Mouse (Mus musculus): ENCODE measurements at regions not wholly inside any gene's neighbourhood (a gene's known extent, or its start where the extent isn't known, plus 50 kb on each side); places are given as distances from the start of the nearest gene placed in this dataset.
A peak's percentile ranks its signal among the peaks of the same experiment; 100 is the strongest.

DNA sequence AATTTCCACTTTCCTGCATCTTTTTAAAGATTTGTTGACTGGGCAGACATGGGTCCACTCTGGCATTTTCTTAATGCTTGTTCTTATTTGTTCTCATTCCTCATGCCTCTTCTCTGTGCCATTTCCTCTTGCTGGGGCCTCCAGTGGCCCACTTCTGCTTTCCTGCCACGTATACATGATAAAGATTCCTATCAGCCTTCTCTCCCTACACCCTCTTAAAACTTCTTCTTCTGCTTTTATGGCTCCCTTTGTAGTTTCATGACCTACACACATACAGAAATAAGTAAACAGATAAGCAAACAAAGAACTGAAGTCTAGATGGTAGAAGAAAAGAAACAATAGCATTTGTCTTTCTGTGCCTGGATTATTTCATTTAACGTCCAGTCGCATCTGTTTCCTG lies 110.9 kb upstream of the Tab2 start:
- Histone ChIP-seq H3K9ac (no peak overlapping the region), H3K4me2 (replicated peaks) (no peak overlapping the region), H3K36me3 (no peaks in the 10 kb centered on the region), H3K4me3 (replicated peaks) (no peak overlapping the region), H3K27me3 (replicated peaks) (no peaks in the 10 kb centered on the region), H3K27ac (no peak overlapping the region), H3K9me3 (no peaks in the 10 kb centered on the region), H3K4me1 (replicated peaks) (no peaks in the 10 kb centered on the region)
- WGBS = 54% methylated on average over 3 of the region's 3 CpGs
- ATAC-seq = no peak

- WGBS = 80% methylated on average over 8 of the region's 8 CpGs
- H3K36me3 ChIP-seq = no peaks in the 10 kb centered on the region
Observed at GRCm38 (mm10) chr10:8065746-8066145, 109.7 kb upstream of the Tab2 start.

DNA sequence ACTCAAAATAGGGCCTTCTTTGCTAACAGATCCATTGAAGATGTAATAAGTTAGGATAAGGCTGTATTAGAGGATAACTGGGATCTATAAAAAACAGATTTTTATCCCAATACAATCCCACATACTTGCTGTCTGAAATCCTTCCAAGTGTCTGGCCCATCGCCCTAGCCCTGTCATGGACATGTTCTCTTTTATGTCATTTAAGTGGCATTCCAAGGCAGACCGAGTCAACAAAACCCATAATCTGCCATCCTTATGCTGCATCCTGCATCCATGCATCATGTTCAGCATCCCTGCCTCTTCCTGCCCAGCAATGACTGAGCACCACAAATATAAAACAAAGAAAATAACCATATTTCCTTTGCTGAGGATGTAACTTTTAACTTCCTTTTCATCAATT lies 108.3 kb upstream of the Tab2 start:
- H3K4me2 ChIP-seq (replicated peaks) = no peak overlapping the region
- H3K9me3 ChIP-seq = no peaks in the 10 kb centered on the region
- ATAC-seq = no peak
- no peaks in the 10 kb centered on the region for H3K36me3 ChIP-seq
- no peaks in the 10 kb centered on the region for H3K27me3 ChIP-seq (replicated peaks)
- H3K9ac ChIP-seq = no peak overlapping the region
- H3K27ac ChIP-seq = no peak overlapping the region
- H3K4me3 ChIP-seq (replicated peaks) = no peak overlapping the region
- WGBS = 88% methylated on average over 2 of the region's 2 CpGs
- H3K4me1 ChIP-seq (replicated peaks) = no peaks in the 10 kb centered on the region

More at GRCm38 (mm10) chr10:8065746-8066145, 109.7 kb upstream of the Tab2 start:
- H3K9ac ChIP-seq = no peak overlapping the region
- 0 out of 2 replicates have a peak overlapping the region, but pooled peaks have one; percentile 17 for H3K27ac ChIP-seq
- H3K27me3 ChIP-seq (replicated peaks) = no peaks in the 10 kb centered on the region
- H3K4me2 ChIP-seq (replicated peaks) = no peak overlapping the region
- H3K4me3 ChIP-seq (replicated peaks) = no peak overlapping the region
- H3K9me3 ChIP-seq = no peaks in the 10 kb centered on the region
- H3K4me1 ChIP-seq (replicated peaks) = no peaks in the 10 kb centered on the region
- ATAC-seq = peak; percentile 41; the same call in 1 of the 2 replicates

- H3K4me3 ChIP-seq (replicated peaks) = no peak overlapping the region
- H3K4me2 ChIP-seq (replicated peaks) = no peak overlapping the region
- H3K9ac ChIP-seq = no peak overlapping the region
- no peaks in the 10 kb centered on the region for H3K27me3 ChIP-seq (replicated peaks)
- H3K36me3 ChIP-seq = no peaks in the 10 kb centered on the region
- H3K4me1 ChIP-seq (replicated peaks) = no peaks in the 10 kb centered on the region
- H3K27ac ChIP-seq = no peak overlapping the region
- ATAC-seq = no peak
- no peaks in the 10 kb centered on the region for H3K9me3 ChIP-seq
- WGBS = 82% methylated on average over 5 of the region's 5 CpGs
Observed at GRCm38 (mm10) chr10:8063458-8064090, 107.5 kb upstream of the Tab2 start.

DNA sequence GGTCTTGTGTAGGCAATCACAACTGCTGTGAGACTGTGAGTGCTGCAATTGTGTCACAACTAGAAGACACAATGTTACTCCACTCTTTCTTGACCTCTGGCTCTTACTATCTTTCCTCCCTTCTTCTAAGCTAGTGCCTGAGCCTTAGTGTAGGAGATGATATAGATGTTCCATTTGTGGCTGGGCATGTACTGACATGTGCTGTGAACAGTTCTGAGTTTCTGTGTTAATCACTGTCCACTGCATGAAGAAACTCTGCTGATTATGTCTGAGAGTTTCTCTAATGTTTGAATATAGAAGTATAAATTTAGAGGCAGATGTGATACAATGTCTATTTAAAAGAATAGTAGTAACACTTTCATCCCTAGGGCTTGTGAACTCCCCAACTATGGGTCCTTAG lies 105.0 kb upstream of the Tab2 start:
- H3K36me3 ChIP-seq = no peaks in the 10 kb centered on the region
- no peak overlapping the region for H3K4me2 ChIP-seq (replicated peaks)
- H3K9me3 ChIP-seq = no peaks in the 10 kb centered on the region
- ATAC-seq = no peak
- no peak overlapping the region for H3K9ac ChIP-seq
- H3K27ac ChIP-seq = no peak overlapping the region
- H3K27me3 ChIP-seq (replicated peaks) = no peaks in the 10 kb centered on the region
- H3K4me3 ChIP-seq (replicated peaks) = no peak overlapping the region
- no peaks in the 10 kb centered on the region for H3K4me1 ChIP-seq (replicated peaks)

- H3K27me3 ChIP-seq (replicated peaks) = no peaks in the 10 kb centered on the region
- WGBS = 77% methylated on average over 1 of the region's 1 CpGs
- no peak overlapping the region for H3K9ac ChIP-seq
- H3K4me2 ChIP-seq (replicated peaks) = no peak overlapping the region
- no peak for ATAC-seq
- no peaks in the 10 kb centered on the region for H3K4me1 ChIP-seq (replicated peaks)
- no peak overlapping the region for H3K27ac ChIP-seq
- H3K36me3 ChIP-seq = no peaks in the 10 kb centered on the region
- H3K4me3 ChIP-seq (replicated peaks) = no peak overlapping the region
- H3K9me3 ChIP-seq = no peaks in the 10 kb centered on the region
Observed at GRCm38 (mm10) chr10:8059769-8060168, 103.7 kb upstream of the Tab2 start.

- Histone ChIP-seq H3K9me3 (no peaks in the 10 kb centered on the region), H3K36me3 (no peaks in the 10 kb centered on the region), H3K4me1 (replicated peaks) (no peaks in the 10 kb centered on the region), H3K4me2 (replicated peaks) (no peak overlapping the region), H3K9ac (no peak overlapping the region), H3K4me3 (replicated peaks) (no peak overlapping the region), H3K27me3 (replicated peaks) (no peaks in the 10 kb centered on the region), H3K27ac (no peak overlapping the region)
- ATAC-seq = peak; percentile 62
- 63% methylated on average over 5 of the region's 5 CpGs for WGBS
Observed at GRCm38 (mm10) chr10:8057855-8058254, 101.8 kb upstream of the Tab2 start.

DNA sequence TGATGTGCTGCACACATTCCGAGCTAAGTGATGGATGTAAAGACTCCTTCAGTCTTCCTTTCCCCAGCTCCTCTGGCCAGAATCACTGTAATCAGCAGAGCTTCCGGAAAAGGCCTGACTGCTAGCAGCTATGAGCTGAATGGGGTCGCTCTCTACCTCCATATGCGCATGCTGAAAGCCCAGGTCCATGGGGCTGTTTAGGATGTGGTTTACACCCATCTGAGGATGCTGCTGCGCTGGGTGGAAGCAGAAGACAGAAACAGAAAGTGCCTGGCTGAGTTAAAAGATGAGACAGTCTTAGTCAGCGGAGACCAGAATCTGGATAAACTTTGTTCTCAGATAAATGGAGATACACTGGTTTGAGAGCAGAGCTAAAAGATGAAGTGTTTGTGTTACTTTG lies 99.3 kb upstream of the Tab2 start:
- no peak for ATAC-seq
- WGBS = 71% methylated on average over 6 of the region's 6 CpGs
- Histone ChIP-seq H3K27ac (no peak overlapping the region), H3K4me3 (replicated peaks) (no peak overlapping the region), H3K9me3 (no peaks in the 10 kb centered on the region), H3K4me1 (replicated peaks) (no peaks in the 10 kb centered on the region), H3K36me3 (no peaks in the 10 kb centered on the region), H3K4me2 (replicated peaks) (no peak overlapping the region), H3K9ac (no peak overlapping the region), H3K27me3 (replicated peaks) (no peaks in the 10 kb centered on the region)

GRCm38 (mm10) chr10:8043416-8044163 lies 87.6 kb upstream of the Tab2 start:
- H3K4me2 ChIP-seq (replicated peaks) = no peak overlapping the region
- WGBS = 60% methylated on average over 3 of the region's 3 CpGs
- no peak overlapping the region for H3K27ac ChIP-seq
- no peak overlapping the region for H3K4me3 ChIP-seq (replicated peaks)
- ATAC-seq = peak; percentile 98
- H3K9me3 ChIP-seq = no peaks in the 10 kb centered on the region
- no peaks in the 10 kb centered on the region for H3K36me3 ChIP-seq
- H3K27me3 ChIP-seq (replicated peaks) = no peaks in the 10 kb centered on the region
- no peaks in the 10 kb centered on the region for H3K4me1 ChIP-seq (replicated peaks)
- no peak overlapping the region for H3K9ac ChIP-seq

- 82% methylated on average over 6 of the region's 6 CpGs for WGBS
- no peak for ATAC-seq
- no peak overlapping the region for H3K9ac ChIP-seq
Observed at GRCm38 (mm10) chr10:8042306-8042705, 86.3 kb upstream of the Tab2 start.

DNA sequence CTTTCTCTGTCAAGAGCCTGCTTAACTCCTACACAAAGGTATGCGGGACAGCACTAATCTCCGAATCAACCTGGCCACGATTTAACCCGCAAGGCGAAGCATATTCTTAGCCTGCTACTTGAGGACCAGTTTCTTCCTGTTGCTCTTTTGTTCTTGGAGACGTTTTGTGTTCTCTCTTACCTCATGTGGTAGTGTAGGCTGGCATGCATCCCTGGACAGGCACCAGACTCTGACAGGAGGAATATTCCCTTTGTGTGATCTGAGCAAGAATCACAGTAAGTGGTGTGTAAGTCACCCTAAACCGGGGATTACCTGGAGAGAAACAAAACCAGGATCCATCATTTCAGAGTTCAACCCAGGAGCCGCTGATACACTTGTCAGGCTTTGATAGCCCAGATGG lies 85.8 kb upstream of the Tab2 start:
- Histone ChIP-seq H3K4me2 (replicated peaks) (no peak overlapping the region), H3K9me3 (no peaks in the 10 kb centered on the region), H3K27ac (no peak overlapping the region), H3K4me3 (replicated peaks) (no peak overlapping the region), H3K27me3 (replicated peaks) (no peaks in the 10 kb centered on the region), H3K9ac (no peak overlapping the region), H3K4me1 (replicated peaks) (no peaks in the 10 kb centered on the region), H3K36me3 (no peaks in the 10 kb centered on the region)
- no peak for ATAC-seq
- WGBS = 72% methylated on average over 8 of the region's 8 CpGs

More at GRCm38 (mm10) chr10:8042306-8042705, 86.3 kb upstream of the Tab2 start:
- no peak overlapping the region for H3K27ac ChIP-seq
- no peaks in the 10 kb centered on the region for H3K9me3 ChIP-seq
- H3K4me2 ChIP-seq (replicated peaks) = no peak overlapping the region
- H3K4me1 ChIP-seq (replicated peaks) = no peaks in the 10 kb centered on the region
- no peak overlapping the region for H3K4me3 ChIP-seq (replicated peaks)
- H3K27me3 ChIP-seq (replicated peaks) = no peaks in the 10 kb centered on the region
- no peaks in the 10 kb centered on the region for H3K36me3 ChIP-seq

DNA sequence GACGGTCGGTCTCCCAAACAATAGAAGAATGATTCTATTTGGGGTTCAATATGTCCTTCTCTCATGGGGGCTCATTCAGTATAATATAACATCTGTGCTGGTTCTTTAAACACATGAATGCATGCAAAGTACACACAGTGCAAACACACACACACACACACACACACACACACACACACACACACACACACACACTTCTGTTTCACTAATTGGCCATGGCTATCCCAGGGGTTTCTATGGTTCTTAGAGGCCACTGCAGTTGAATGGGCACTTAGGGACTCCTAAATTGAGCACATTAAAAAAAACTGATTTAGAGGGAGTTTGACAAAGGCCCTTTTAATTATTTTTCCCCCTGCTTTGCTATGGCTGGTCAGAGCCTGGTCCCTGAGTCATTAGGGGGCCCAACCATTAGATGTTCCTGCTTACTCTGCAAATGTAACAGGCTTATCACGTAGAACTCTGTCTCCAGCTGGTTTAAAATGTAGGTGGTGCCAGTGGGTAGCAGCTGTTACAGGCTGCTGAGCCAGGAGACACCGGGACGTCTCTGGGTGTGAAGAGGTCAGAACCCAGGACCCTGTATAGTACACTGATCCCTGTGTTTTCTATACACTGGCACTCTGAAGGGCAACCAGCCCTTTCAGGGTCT lies 82.1 kb upstream of the Tab2 start:
- H3K36me3 ChIP-seq = no peaks in the 10 kb centered on the region
- H3K9me3 ChIP-seq = no peaks in the 10 kb centered on the region
- H3K4me1 ChIP-seq (replicated peaks) = no peaks in the 10 kb centered on the region
- H3K4me3 ChIP-seq (replicated peaks) = no peak overlapping the region
- H3K9ac ChIP-seq = no peak overlapping the region
- ATAC-seq = peak; percentile 93
- no peak overlapping the region for H3K27ac ChIP-seq
- 37% methylated on average over 5 of the region's 5 CpGs for WGBS
- H3K4me2 ChIP-seq (replicated peaks) = no peak overlapping the region
- no peaks in the 10 kb centered on the region for H3K27me3 ChIP-seq (replicated peaks)
